Mouse (Mus musculus) gonadal fat pad, adult 2 months (tissue): ENCODE measurements around the gene Spata5. TPM values are rescaled to one million over a fixed set of nuclear protein-coding genes. Genes with fewer than 3 reads are reported as not detected.
"Not testable (repeated sequence)": the region's sequence is repeated elsewhere in the genome, so short reads cannot be mapped to it uniquely, and the experiment has no call there.

ENCODE experiments used
- DNase-seq: peaks from one replicate; pipeline ENCODE4 v3.0.0-alpha.2; 2012; ENCODE audit warnings: low read depth
- polyA plus RNA-seq: library from polyadenylated mRNA; depleted of rRNA; stranded (reverse); fragments of >200 nt; gene quantifications from 2 replicates; pipeline ENCODE4 v1.2.3, GENCODE M21; 2012

The Spata5 gene
- polyA plus RNA-seq, 1 experiment, result 2.9 TPM

- DNase-seq, result no peak
Measured at GRCm38 (mm10) chr3:37510055-37511032, 90.6 kb downstream of the Spata5 start.

GRCm38 (mm10) chr3:37515485-37515884 is 95.8 kb downstream of the Spata5 start:
- DNase-seq, result no peak

- no peak for DNase-seq
Measured at GRCm38 (mm10) chr3:37516379-37516778, 96.7 kb downstream of the Spata5 start.

GRCm38 (mm10) chr3:37518611-37519010 is 98.9 kb downstream of the Spata5 start:
- no peak for DNase-seq

- DNase-seq, result no peak
Measured at GRCm38 (mm10) chr3:37520334-37521023, 100.8 kb downstream of the Spata5 start.

- no peak for DNase-seq
Measured at GRCm38 (mm10) chr3:37532079-37532478, 112.4 kb downstream of the Spata5 start.

- DNase-seq, result not testable (repeated sequence)
Measured at GRCm38 (mm10) chr3:37540701-37541100, 121.0 kb downstream of the Spata5 start.

GRCm38 (mm10) chr3:37546351-37546750 is 126.7 kb downstream of the Spata5 start:
- no peak for DNase-seq

- no peak for DNase-seq
Measured at GRCm38 (mm10) chr3:37550190-37550589, 130.5 kb downstream of the Spata5 start.

- no peak for DNase-seq
Measured at GRCm38 (mm10) chr3:37550594-37550993, 130.9 kb downstream of the Spata5 start.

- DNase-seq, result peak; percentile 17
Measured at GRCm38 (mm10) chr3:37551486-37551885, 131.8 kb downstream of the Spata5 start.

- no peak for DNase-seq
Measured at GRCm38 (mm10) chr3:37552244-37552643, 132.5 kb downstream of the Spata5 start.

GRCm38 (mm10) chr3:37553371-37554033 is 133.8 kb downstream of the Spata5 start:
- no peak for DNase-seq

GRCm38 (mm10) chr3:37556412-37557113 is 136.9 kb downstream of the Spata5 start:
- DNase-seq, result no peak

- DNase-seq, result no peak
Measured at GRCm38 (mm10) chr3:37557741-37558479, 138.2 kb downstream of the Spata5 start.

GRCm38 (mm10) chr3:37559339-37559738 is 139.6 kb downstream of the Spata5 start:
- no peak for DNase-seq

- DNase-seq, result no peak
Measured at GRCm38 (mm10) chr3:37561466-37561865, 141.8 kb downstream of the Spata5 start.

GRCm38 (mm10) chr3:37566097-37566496 is 146.4 kb downstream of the Spata5 start:
- DNase-seq, result no peak

- no peak for DNase-seq
Measured at GRCm38 (mm10) chr3:37567505-37567904, 147.8 kb downstream of the Spata5 start.

GRCm38 (mm10) chr3:37568780-37569179 is 149.1 kb downstream of the Spata5 start:
- DNase-seq, result no peak
